Mouse (Mus musculus): ENCODE measurements around the gene Mrps18b.

GRCm38 (mm10) chr17:35874721-35875120 is 41.5 kb downstream of the Mrps18b start:
- TF ChIP-seq CTCF (IDR thresholded peaks at IDR 0.05; ENCODE audit: low read depth), result no peak
- TF ChIP-seq EP300 (optimal IDR thresholded peaks at IDR 0.05), result no peak

Measured in stomach, postnatal 0 days (tissue).